Mouse (Mus musculus) MN1 (cell line): ENCODE results near the gene Src.
A peak's percentile ranks its signal among the peaks of the same experiment; 100 is the strongest.
"Not testable (repeated sequence)": the region's sequence is repeated elsewhere in the genome, so short reads cannot be mapped to it uniquely, and the experiment has no call there.

Experiments
- DNase-seq: peaks from one replicate; pipeline ENCODE4 v3.0.0-alpha.2; 2016; ENCODE audit warnings: low spot score

Src gene

DNA sequence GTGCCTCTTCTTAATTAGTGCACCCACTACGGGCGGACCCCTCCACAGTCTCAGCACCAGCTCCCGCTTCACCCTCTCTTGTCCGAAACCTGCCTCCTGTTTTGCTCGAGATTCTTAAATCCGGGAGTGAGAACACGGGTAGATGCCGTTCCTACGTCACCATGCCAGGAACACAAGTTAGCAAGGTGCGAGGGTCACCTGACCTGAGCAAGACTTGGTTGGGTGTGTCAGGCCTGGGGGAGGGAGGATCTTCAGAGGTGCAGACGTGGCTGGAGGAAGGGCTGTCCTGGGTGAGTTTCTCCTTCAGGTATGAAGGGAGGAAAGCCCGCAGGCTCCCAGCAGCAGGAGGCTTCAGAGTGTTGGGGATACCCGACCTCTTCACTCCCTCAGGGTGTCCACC, at the start of gene Src:
TSS of gene Src (plus strand) at position 239 of the 400 bp plus-strand sequence.
- DNase-seq, result no peak

GRCm38 (mm10) chr2:157371696-157372095, 46.5 kb upstream of the Src start:
- DNase-seq, result peak; percentile 42

DNA sequence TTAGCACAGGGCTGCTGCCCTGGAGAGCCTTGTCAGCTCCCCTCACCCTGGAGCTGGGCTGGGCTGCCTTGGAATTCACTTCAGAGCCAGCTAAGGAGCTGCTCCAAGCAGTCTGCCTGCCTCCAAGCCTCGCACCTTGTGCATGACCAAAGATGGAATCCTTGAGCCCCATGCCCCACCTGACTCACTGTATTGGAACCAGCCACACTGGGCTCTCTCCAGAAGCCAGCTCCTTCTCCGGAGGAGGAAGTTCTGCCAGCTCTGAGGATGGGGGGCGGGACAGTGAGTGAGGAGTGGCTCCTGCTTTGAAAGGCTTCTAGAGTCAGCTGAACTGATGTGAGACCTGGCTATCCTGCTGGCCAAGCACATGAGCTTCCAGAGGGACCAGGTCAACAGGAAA, 44.6 kb upstream of the Src start:
- no peak for DNase-seq

DNA sequence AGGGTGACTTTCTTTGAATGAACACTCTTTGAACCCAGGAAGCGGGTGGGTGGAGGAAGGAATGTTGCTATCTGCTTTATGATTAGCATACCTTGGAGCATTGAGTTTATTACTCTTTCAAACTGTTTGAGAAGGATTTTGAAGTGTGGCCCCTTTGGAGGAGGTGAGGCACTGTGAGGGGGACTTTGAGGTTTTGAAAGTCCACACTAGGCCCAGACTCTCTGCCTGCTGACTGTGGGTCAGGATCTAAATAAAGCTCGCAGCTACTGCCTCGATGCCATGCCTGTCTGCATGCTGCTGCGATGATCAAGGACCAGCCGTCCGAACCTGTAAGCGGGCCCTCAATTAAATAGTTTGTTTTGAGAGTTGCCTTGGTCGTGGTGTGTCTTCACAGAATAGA, 43.2 kb upstream of the Src start:
- no peak for DNase-seq

GRCm38 (mm10) chr2:157375794-157376757, 42.2 kb upstream of the Src start:
- DNase-seq, result no peak

DNA sequence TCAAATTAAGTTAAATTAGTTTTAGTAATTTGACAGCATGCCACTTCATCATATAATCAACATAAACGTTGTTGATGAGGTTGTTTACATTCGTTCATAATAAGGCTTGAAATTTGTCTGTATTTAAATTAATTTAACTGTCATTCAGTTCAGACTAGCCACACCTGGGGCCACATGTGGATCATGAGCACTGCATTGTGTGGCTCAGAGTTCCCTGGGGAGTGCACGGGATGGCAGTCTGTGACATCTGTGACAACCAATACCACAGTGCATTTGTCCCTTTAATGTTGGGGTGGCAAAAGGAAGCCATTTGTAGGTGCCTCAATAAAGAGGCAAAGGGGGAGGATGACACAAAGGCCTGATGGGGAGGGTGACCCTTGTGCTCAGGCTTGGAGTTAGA, 41.2 kb upstream of the Src start:
- DNase-seq, result no peak

GRCm38 (mm10) chr2:157384836-157385235, 33.4 kb upstream of the Src start:
- no peak for DNase-seq

DNA sequence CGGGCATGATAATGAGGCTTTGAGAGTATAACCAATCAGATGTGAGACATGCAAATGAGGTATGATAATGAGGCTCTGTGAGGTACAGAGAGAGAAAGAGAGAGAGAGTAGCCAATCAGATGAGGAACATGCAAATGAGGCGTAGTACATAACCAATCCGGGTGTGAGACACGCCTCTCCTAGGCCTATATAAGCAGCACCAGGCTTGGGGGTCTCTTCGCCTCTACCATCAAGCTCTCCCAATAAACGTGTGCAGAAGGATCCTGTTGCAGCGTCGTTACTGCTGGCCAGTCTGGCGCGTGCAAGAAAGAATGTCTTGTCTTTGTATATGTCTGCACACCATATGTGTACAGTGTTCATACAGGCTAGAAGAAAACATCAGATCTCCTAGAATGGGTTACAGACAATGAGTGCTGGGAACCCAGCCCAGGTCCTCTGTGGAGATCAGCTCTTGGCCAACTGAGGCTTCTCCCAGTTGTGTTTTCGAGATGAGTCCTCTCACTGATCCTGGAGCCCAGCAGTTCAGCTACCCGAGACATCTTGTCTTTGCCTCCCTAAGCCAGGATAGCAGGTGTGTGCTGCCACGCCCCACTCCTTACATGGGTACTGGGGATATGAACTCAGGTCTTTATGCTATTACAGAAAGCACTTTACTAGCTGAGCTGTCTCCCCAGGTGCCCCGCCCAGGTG, 29.2 kb upstream of the Src start:
- not testable (repeated sequence) for DNase-seq

- DNase-seq, result no peak
Measured at GRCm38 (mm10) chr2:157389591-157389921, 28.7 kb upstream of the Src start.

GRCm38 (mm10) chr2:157392331-157392730, 25.9 kb upstream of the Src start:
- no peak for DNase-seq

GRCm38 (mm10) chr2:157393549-157393948, 24.7 kb upstream of the Src start:
- DNase-seq, result no peak

GRCm38 (mm10) chr2:157394868-157395267, 23.4 kb upstream of the Src start:
- DNase-seq, result no peak

GRCm38 (mm10) chr2:157395371-157395770, 22.9 kb upstream of the Src start:
- DNase-seq, result no peak

- DNase-seq, result no peak
Measured at GRCm38 (mm10) chr2:157395960-157396359, 22.3 kb upstream of the Src start.

GRCm38 (mm10) chr2:157397376-157397775, 20.9 kb upstream of the Src start:
- no peak for DNase-seq

- DNase-seq, result no peak
Measured at GRCm38 (mm10) chr2:157398539-157398938, 19.7 kb upstream of the Src start.

DNA sequence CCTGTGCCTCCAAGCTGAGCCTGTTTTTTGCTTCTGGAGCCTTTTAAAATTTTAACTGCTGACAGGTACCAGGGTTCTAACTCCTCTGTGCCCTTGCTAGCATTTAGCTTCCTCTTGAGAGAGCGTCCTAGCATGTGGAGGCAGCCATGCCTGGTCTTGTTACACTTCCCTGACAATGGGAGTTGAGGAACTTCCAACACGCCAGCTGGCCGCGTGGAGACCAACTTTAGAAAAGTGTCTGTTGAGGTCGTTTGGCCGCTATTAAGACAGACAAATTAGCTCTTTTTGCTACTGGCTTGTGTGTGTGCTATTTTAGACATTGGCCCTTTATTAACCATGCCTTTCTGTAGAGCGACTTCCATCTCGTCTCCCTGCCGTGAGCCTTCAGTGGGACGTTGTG, 18.4 kb upstream of the Src start:
- no peak for DNase-seq

- DNase-seq, result no peak
Measured at GRCm38 (mm10) chr2:157400491-157400890, 17.8 kb upstream of the Src start.

DNA sequence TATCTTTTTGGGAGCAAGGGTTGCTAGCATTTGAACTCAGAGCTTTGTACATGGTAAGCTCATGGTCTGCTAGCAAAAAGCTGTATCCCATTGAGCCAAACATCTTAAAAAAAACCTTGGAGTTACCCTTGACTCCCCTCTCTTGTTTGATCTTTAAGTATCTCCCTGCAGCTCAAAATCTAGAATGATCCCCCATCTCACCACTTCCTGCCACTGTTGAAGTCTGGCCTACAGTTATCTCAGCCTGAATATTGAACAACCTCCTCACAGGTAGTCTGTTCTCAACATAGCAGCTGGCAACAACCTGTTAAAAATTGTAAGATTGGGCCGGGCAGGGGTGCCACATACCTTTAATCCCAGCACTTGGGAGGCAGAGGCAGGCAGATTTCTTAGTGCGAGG, 17.0 kb upstream of the Src start:
- DNase-seq, result no peak

DNA sequence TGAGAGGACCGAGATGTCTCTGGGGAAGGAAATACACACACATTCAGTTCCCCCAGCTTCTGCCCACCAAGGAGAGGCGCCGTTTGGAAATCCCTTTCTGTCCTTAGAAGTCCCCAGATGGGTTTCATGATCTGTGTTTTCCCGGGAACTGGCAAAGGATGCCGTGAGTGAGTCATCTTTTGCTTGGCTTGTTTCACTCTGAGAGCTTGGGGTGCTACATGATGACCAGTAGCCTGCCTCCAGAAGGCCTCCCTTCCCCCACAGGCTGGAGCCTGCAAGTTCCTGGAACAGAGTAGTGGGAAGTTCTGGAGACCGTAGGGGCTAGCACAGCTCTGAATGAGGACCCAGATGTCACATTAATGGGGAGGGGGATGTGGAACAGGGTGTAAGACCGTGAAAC, 10.6 kb upstream of the Src start:
- DNase-seq, result peak; percentile 68

- no peak for DNase-seq
Measured at GRCm38 (mm10) chr2:157409793-157410533, 8.3 kb upstream of the Src start.

DNA sequence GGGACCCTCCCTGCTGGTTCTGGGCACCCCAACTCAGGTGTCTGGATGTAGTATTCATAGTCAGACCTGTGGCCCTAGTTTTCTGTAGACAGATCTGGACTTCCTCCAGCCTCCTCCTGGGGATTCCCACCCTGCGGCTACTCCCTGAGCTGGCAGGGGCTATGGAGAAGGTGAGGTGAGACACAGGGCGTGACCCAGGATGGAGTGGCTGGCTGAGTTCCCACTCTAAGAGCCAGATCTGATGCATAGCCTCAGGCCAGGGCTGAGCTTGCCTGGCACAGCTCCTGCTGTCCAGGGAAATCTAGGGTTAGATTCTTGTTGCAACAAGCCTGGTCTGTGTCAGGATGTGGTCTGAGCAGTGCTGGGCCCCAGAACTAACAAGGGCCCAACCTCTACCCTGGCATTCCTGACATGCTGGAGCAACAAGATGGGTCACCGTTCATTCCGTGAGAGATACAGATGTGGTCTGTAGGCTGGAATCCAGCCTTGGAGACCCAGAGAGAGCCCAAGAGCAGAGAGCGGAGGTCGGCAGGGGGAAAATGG, 7.0 kb upstream of the Src start:
- DNase-seq, result peak; percentile 58
